Mouse (Mus musculus): Measurements from ENCODE around the gene Ssbp4.

GRCm38 (mm10) chr8:70649324-70649723, 40.7 kb upstream of the Ssbp4 start:
- TF ChIP-seq CTCF (IDR thresholded peaks at IDR 0.05; ENCODE audit: borderline replicate concordance, insufficient read depth, low read depth, low read length) (no peak), POLR2A (IDR thresholded peaks at IDR 0.05; ENCODE audit: borderline replicate concordance, insufficient read depth, low read length) (no peak)

Measured in cerebellum, adult 2 months (tissue).